Mouse (Mus musculus) layer of hippocampus, adult 8-10 months (tissue): Measurements from ENCODE around the gene Gm6217. TPM values are rescaled to one million over a fixed set of nuclear protein-coding genes. Genes with fewer than 3 reads are reported as not detected.
"Not testable (repeated sequence)": the region's sequence is repeated elsewhere in the genome, so short reads cannot be mapped to it uniquely, and the experiment has no call there.

Experiments
- DNase-seq, 2 experiments: peaks; one replicate each; pipeline ENCODE4 v3.0.0; 2022; ENCODE audit warnings: low spot score in 2 of 2
- total RNA-seq, 4 experiments: library from RNA; stranded (reverse); gene quantifications; 2 replicates each; pipeline ENCODE4 v1.2.4; 2022

Gene Gm6217
- total RNA-seq: not detected

DNA sequence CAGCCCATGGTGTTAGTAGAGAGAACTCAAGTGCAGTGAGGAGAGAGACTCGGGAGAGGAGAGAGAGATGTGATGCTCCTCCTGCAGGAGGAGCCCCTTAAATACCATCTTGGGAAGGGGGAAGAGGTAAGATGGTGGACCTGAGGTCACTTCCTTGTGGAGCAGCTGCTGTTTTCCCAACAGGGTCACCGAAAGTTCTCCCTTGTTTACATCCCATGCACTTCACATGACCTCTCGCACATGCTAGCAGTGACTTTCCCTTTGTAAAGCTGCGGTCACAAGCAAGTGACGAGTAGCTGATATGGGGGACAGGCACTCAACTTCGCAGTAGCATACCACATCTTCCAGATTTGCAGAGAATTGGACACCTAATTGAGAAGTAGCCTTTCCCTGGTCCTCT lies at the start of gene Gm6217:
Gene Gm6217 (minus strand): TSS at position 74 of the 400 bp plus-strand sequence.
- DNase-seq: not testable (repeated sequence)

DNA sequence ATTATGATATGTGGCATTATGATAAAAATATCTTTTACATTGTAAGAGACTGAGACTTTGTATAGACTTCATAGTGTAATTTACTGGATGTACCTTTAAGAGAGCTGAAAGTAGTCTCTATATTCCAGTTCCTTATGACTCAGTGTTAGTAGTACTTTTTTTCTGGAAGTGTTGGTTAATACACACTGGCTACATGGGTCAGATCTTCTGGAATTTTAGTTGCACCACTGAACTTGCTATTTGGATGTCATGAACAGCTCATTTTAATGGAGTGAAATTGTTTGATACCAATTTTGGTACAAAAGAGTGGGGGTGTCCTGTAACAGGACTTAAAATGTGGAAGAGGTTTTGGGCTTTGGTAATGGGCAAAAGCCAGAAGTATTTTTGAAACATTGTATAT lies 46.6 kb upstream of the Gm6217 start:
- DNase-seq: no peak

DNA sequence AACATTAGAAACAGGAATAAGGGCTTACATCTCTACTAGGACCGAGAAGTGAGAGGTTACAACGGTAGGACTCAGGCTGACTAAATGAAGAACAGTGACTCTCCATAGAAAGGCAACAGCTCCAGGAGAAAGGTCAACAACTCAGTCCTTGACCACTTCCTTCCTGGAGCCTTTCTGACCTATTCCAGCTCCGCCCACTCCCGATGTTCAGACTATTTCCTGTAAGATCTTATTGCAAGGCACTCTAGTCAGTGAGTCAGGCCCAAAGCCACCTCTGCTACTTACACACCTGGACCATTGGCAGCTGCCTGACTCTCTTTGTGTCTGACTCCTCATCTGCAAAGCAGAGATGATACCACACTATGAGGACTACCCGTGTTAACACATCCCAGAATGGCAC lies 44.6 kb upstream of the Gm6217 start:
- no peak for DNase-seq

DNA sequence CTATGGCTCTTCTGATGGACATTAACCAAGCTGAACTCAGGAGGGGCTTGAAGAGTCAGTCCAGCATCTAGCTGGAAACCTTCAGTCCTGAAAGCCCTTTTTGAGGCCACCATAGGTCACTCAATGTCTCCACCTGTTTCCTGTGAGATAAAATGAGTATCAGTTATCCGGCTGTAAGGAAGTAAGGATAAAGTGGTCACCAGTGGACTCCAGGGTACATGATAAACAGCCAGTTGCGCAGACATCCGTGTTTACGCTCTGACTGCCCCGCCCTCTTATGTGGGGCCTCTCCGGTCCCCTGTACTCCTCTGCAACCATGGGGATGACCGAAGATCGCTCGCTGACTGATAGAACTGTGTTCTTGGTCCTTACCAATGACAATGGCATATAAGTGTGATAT lies 43.1 kb upstream of the Gm6217 start:
- DNase-seq: no peak

DNA sequence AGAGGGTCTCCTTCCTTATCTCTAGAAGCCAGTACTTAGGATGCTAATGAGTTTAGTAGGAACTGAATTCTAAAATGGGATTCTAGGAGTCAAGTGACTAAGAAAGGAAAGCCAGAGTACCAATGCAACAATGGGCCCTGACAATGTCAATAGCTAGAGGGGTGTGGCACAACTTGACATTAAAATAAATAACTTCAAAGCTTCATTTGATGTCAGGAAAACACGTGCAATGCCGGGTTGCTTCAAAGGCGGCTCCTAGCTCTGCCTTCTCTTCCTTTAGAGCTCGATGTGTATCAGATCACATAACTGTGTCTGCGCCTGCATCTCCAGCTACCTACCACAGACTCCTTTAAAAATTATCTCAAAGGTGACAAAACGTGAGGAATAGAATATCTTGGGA lies 42.7 kb upstream of the Gm6217 start:
- no peak for DNase-seq

DNA sequence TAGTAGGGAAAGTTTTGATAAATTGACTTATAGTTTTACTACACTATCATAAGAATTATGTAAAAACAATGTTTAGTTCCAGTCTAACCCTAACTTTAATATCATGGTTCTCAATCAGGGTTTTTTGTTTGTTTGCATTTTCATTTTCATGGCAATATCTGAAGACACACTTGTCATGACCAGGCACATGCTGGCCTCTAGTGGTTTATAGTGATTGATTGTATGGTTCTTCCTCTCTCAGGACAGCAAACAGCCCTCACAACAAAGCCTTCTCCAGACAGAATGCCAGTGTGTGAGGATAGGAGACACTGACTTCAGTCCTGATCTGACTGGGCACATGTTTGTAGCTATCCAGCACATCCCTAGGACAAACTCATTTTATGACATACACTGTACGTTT lies 42.0 kb upstream of the Gm6217 start:
- no peak for DNase-seq

DNA sequence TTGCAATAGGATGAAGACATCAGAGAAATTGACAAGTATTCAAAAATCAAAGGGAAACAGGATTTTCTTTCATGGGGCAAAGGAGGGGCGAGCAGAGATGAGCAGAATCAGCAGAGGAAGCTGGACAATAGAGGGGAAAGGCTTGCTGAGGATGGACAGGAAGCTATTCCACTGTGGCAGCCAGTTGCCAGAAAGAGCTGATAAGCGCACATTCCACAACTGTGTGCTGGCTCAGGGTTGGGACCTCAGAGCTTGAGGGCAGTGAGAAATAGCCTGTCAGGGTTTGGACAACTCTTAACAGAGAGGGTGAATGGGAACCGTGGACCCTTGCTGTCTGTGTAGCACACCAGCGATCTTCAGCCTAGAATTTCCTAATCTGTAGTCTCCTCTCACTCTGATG lies 40.8 kb upstream of the Gm6217 start:
- DNase-seq: no peak

DNA sequence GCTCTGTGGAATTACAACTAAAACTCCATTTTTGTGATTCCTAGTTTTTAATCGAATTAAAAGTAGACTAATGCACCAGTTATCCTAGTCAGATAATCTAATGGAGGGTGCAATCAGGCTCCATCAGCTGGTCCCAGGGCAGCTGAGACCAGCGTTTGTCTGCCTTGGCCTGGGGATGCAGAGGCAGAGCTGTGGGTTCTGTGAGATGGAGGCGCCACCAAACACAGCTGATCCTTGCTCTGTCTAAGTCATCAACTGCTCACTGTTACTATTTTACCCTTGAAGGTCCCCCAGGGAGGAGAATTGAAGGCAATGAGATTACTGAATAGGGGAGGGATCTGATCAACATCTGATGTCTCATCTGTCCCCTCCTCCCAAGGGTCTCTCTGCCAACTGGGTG lies 35.2 kb upstream of the Gm6217 start:
- DNase-seq: no peak

DNA sequence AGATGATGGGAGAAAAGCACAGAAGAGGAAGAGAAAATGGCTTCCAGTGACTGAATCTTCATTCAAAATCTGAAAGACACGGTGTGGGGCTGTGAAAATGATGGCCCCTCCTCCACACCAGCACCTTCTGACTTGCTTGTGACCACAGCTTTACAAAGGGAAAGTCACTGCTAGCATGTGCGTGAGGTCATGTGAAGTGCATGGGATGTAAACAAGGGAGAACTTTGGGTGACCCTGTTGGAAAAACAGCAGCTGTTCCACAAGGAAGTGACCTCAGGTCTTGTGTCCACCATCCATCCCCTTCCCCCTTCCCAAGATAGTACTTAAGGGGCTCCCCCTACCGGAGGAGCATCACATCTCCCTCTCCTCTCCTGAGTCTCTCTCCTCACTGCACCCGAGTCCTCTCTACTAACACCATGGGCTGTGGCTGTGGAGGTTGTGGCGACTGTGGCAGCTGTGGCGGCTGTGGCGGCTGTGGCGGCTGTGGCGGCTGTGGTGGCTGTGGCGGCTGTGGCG lies 28.7 kb upstream of the Gm6217 start, which contains the start of gene Gm47955:
Gene Gm47955 (plus strand): TSS at position 417 of the 516 bp plus-strand sequence.
- no peak for DNase-seq

DNA sequence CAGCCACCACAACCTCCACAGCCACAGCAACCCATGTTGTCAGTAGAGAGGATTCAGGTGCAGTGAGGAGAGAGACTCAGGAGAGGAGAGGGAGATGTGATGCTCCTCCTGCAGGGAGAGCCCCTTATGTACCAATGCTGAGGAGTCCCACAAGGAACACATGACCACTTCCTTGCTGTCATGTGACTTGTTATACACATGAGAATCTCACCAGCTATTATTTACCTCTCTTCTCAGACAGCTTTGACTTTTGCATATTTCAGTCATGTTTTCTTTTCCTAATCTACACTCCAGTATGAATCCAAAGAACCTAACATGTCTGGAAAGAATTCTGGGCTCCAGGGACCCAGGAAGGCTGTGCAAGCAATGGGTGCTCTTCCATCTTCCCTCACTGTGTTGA lies 24.7 kb upstream of the Gm6217 start, which contains the start of gene Gm7544:
Gene Gm7544 (minus strand): TSS at position 101 of the 400 bp plus-strand sequence.
- DNase-seq: not testable (repeated sequence)

DNA sequence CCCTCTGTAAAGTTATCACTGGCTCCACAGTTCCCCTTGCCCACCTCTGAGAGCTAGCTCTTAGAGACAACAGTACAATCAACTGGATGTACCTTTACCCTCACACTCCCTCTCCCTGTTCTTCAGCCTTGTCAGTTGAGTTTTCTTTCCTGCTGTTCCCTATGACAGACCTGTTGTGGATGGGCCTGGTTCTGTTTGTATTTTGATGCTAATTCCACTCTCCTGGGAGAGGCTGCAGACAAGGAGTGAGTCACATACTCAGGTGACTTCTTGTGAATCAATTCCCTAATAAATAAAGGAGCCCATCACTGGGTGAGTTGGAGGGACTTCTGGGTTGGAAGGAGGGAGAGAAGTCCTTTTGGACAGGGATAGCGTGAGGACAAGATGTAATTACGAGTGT lies 17.4 kb upstream of the Gm6217 start:
- DNase-seq: no peak

DNA sequence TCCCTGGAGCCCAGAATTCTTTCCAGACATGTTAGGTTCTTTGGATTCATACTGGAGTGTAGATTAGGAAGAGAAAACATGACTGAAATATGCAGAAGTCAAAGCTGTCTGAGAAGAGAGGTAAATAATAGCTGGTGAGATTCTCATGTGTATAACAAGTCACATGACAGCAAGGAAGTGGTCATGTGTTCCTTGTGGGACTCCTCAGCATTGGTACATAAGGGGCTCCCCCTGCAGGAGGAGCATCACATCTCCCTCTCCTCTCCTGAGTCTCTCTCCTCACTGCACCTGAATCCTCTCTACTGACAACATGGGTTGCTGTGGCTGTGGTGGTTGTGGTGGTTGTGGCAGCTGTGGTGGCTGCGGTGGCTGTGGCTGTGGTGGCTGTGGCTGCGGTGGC lies 14.8 kb upstream of the Gm6217 start:
- not testable (repeated sequence) for DNase-seq

DNA sequence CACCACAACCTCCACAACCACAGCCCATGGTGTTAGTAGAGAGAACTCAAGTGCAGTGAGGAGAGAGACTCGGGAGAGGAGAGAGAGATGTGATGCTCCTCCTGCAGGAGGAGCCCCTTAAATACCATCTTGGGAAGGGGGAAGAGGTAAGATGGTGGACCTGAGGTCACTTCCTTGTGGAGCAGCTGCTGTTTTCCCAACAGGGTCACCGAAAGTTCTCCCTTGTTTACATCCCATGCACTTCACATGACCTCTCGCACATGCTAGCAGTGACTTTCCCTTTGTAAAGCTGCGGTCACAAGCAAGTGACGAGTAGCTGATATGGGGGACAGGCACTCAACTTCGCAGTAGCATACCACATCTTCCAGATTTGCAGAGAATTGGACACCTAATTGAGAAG lies 12.1 kb upstream of the Gm6217 start, which contains the start of gene A030003K21Rik:
Gene A030003K21Rik (minus strand): TSS at position 94 of the 400 bp plus-strand sequence.
- not testable (repeated sequence) for DNase-seq

DNA sequence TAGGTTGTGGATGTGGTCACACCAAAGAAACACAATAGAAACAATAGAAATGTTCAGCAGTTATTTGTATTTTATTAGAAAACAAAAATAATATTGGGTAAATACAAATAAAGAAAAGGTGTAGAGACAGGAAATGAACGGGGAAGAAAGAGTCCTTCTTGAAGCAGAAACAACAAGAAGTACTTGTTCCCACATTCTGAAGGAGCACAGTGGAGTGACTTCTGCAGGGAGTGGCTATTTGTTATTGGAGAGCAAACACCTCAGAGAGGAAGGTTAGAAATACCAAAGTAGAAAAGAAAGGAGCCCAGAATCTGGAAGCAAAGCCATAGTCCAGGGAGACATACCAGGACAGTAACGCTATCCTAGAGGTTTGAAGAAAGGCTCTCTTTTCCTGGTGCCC lies 11.3 kb upstream of the Gm6217 start:
- not testable (repeated sequence) for DNase-seq

DNA sequence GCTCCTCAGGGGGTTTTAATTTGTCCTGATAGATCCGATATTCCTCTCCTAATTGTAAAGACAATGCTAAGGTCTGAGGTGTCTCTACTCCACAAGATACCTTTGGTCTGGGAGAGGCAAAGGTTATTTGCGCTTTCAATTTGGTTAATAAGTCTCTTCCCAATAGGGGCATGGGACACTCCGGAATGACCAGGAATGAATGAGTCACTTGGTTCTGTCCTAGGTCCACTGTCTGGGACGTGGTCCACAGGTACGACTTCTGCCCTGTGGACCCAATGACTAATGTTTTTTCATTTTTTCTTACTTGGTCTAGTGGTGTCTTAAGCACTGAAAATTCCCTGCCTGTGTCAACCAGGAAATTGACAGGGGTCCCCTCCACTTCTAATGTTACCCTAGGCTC lies 7.5 kb upstream of the Gm6217 start:
- DNase-seq: no peak

DNA sequence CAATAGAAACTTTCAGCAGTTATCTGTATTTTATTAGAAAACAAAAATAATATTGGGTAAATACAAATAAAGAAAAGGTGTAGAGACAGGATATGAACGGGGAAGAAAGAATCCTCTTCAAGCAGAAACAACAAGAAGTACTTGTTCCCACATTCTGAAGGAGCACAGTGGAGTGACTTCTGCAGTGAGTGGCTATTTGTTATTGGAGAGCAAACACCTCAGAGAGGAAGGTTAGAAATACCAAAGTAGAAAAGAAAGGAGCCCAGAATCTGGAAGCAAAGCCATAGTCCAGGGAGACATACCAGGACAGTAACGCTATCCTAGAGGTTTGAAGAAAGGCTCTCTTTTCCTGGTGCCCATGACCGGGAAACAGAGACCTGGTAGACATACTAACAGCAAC lies 641 bp downstream of the Gm6217 start:
- DNase-seq: not testable (repeated sequence)

DNA sequence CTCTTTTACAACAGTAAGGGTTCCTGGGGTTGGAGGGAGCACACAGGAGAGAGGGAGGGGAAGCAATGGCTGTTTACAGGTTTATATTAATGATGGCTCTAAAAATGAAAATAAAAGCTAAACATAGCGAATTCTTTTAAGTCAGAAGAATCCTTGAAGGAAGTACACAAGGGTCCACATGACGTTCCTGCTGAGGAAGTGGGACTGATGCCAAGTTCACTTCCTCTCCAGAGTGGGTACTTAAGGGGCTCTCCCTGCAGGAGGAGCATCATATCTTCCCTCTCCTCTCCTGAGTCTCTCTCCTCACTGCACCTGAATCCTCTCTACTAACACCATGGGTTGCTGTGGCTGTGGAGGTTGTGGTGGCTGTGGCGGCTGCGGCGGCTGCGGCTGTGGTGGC lies 6.5 kb downstream of the Gm6217 start, which contains the start of gene A030014E15Rik:
Gene A030014E15Rik (plus strand): TSS at position 268 of the 400 bp plus-strand sequence.
- DNase-seq: no peak

DNA sequence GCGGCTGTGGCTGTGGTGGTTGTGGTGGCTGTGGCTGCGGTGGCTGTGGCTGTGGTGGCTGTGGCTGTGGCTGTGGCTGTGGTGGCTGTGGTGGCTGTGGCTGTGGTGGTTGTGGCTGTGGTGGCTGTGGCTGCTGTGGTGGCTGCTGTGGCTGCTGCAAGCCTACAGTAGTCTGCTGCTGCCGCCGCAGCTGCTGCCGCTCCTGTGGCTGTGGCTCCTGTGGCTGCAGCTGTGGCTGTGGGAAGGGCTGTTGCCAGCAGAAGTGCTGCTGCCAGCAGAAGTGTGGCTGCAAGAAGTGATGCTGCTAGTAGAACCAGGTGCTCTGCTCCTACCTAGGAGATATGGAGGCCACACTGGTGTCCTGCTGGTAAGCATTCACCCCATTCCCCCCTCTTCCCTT lies 17.8 kb downstream of the Gm6217 start:
- not testable (repeated sequence) for DNase-seq

DNA sequence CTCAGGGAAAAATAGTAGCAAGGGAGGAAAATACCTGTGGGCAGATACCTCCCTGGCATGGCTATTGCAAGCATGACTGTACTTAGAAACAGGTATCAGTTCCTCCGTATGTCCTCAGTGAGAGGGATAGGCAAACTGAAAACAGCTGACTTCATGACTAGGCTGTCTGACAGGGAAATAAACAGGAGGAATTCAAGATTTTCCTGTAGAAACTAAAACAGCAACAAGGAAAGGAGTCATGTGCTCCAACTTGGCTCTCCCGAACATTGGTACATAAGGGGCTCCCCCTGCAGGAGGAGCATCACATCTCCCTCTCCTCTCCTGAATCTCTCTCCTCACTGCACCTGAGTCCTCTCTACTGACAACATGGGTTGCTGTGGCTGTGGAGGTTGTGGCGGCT lies 18.2 kb downstream of the Gm6217 start, which contains the start of gene A030005L19Rik:
Gene A030005L19Rik (plus strand): TSS at position 301 of the 400 bp plus-strand sequence.
- DNase-seq: no peak

DNA sequence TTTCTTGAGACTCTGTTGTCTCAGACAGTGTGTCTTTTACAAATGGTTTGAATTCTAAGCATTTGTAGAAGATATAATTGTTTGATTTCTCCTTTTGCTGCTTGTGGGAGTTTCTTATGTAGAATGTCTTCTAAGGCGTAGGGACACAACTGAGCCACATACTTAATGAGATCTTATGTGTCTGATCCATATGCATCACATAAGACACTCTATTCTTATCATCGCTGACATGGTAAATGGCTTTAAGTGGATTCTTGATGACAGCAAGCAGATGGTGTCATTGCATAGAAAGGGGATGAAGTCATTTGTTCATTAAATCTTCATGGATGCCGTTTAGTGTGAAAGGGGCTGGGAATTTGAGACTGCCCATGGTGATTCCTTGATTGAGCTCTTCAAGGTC lies 25.3 kb downstream of the Gm6217 start:
- no peak for DNase-seq

DNA sequence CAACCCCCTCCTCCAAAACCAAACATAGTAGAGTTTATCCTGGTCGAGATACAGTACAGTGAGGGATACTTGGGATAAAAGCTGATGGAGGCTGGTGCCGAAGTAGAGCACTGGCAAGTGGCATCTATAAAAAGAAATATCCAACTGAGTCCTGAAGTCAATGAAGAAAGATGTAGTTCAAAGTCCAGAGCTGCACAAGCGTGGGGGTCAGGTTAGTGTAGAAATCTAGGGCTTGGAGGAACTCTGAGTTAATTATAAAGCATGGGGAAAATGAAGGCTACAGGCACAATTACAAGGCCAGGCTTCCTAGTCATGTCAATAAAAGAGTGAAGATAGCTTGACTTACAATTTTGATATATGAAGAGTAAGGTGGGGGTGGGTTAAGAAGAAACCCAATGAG lies 30.0 kb downstream of the Gm6217 start:
- DNase-seq: no peak

DNA sequence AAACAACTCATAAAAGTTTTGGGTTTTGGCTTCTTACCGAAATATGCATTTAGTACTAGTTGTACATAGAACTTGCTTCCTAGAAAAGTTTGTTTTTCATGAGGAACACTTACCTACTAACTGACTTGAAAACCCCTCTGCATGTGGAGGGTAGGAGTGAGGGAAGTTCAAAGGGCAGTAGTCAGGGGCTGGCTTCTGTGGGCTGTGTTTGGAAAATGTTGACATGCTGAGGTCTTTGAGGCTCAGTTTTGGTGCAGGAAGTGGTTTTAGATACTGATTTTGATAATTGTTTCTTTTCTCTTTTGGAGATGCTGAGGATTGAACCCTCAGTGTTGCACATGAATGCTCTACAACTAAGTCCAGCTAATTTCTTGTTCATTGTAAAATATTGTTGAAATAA lies 30.6 kb downstream of the Gm6217 start:
- DNase-seq: no peak

DNA sequence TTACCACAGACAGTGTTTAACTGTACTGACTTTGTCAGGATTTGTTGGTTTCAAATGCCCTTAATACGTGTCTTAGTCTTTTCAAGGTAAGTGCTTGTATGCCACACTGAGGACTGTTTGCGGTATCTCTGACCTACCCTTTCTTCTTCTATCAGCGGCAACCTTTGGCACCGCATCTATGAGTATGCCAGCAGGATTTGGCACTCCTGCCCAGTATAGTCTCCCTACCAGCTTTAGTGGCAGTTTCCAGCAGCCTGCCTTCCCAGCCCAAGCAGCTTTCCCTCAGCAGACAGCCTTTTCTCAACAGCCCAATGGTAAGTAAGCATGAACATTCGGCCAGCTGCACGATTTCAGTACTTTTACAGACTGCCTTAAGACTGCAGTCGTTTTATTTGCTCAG lies 37.9 kb downstream of the Gm6217 start:
- DNase-seq: no peak
